Mouse (Mus musculus): ENCODE results near the gene Mal.

GRCm38 (mm10) chr2:127587514-127587844, 69.0 kb downstream of the Mal start:
- no peak for TF ChIP-seq CTCF (conservative IDR thresholded peaks at IDR 0.05; ENCODE audit: low read length)
- no peak for TF ChIP-seq NANOG (IDR thresholded peaks at IDR 0.05; ENCODE audit: borderline replicate concordance, low read length)
- TF ChIP-seq POU5F1 (IDR thresholded peaks at IDR 0.05; ENCODE audit: borderline replicate concordance, low read length): no peak
